Mouse (Mus musculus): ENCODE data around the gene Cadm1.

Gene Cadm1

GRCm38 (mm10) chr9:47741751-47742150 is 211.8 kb downstream of the Cadm1 start:
- DNase-seq (ENCODE audit: low read depth): no peak

- DNase-seq (ENCODE audit: low read depth): no peak
These were observed 214.9 kb downstream of the Cadm1 start for GRCm38 (mm10) chr9:47744916-47745315.

- no peak for DNase-seq (ENCODE audit: low read depth)
These were observed 215.7 kb downstream of the Cadm1 start for GRCm38 (mm10) chr9:47745716-47746115.

- DNase-seq (ENCODE audit: low read depth): no peak
These were observed 219.2 kb downstream of the Cadm1 start for GRCm38 (mm10) chr9:47749160-47749559.

GRCm38 (mm10) chr9:47752516-47752915 is 222.5 kb downstream of the Cadm1 start:
- DNase-seq (ENCODE audit: low read depth): no peak

- DNase-seq (ENCODE audit: low read depth): no peak
These were observed 223.2 kb downstream of the Cadm1 start for GRCm38 (mm10) chr9:47753127-47753526.

- no peak for DNase-seq (ENCODE audit: low read depth)
These were observed 225.1 kb downstream of the Cadm1 start for GRCm38 (mm10) chr9:47755119-47755518.

- no peak for DNase-seq (ENCODE audit: low read depth)
These were observed 227.8 kb downstream of the Cadm1 start for GRCm38 (mm10) chr9:47757798-47758197.

- no peak for DNase-seq (ENCODE audit: low read depth)
These were observed 228.3 kb downstream of the Cadm1 start for GRCm38 (mm10) chr9:47758320-47758719.

- DNase-seq (ENCODE audit: low read depth): no peak
These were observed 229.8 kb downstream of the Cadm1 start for GRCm38 (mm10) chr9:47759807-47760206.

GRCm38 (mm10) chr9:47761601-47762000 is 231.6 kb downstream of the Cadm1 start:
- DNase-seq (ENCODE audit: low read depth): no peak

GRCm38 (mm10) chr9:47762913-47763312 is 232.9 kb downstream of the Cadm1 start:
- DNase-seq (ENCODE audit: low read depth): no peak

GRCm38 (mm10) chr9:47764920-47765319 is 234.9 kb downstream of the Cadm1 start:
- DNase-seq (ENCODE audit: low read depth): no peak

- no peak for DNase-seq (ENCODE audit: low read depth)
These were observed 235.3 kb downstream of the Cadm1 start for GRCm38 (mm10) chr9:47765323-47765722.

GRCm38 (mm10) chr9:47766342-47766741 is 236.4 kb downstream of the Cadm1 start:
- no peak for DNase-seq (ENCODE audit: low read depth)

GRCm38 (mm10) chr9:47770836-47771235 is 240.9 kb downstream of the Cadm1 start:
- no peak for DNase-seq (ENCODE audit: low read depth)

GRCm38 (mm10) chr9:47771953-47772352 is 242.0 kb downstream of the Cadm1 start:
- DNase-seq (ENCODE audit: low read depth): no peak

- DNase-seq (ENCODE audit: low read depth): no peak
These were observed 242.8 kb downstream of the Cadm1 start for GRCm38 (mm10) chr9:47772750-47773149.

- no peak for DNase-seq (ENCODE audit: low read depth)
These were observed 247.3 kb downstream of the Cadm1 start for GRCm38 (mm10) chr9:47776941-47777919.

- no peak for DNase-seq (ENCODE audit: low read depth)
These were observed 248.5 kb downstream of the Cadm1 start for GRCm38 (mm10) chr9:47778438-47778837.

GRCm38 (mm10) chr9:47779291-47779690 is 249.3 kb downstream of the Cadm1 start:
- no peak for DNase-seq (ENCODE audit: low read depth)

GRCm38 (mm10) chr9:47786642-47787041 is 256.7 kb downstream of the Cadm1 start:
- no peak for DNase-seq (ENCODE audit: low read depth)

GRCm38 (mm10) chr9:47798478-47798877 is 268.5 kb downstream of the Cadm1 start:
- no peak for DNase-seq (ENCODE audit: low read depth)

GRCm38 (mm10) chr9:47801242-47801641 is 271.3 kb downstream of the Cadm1 start:
- DNase-seq (ENCODE audit: low read depth): no peak
